Mouse (Mus musculus) liver, postnatal 0 days (tissue): ENCODE data around the gene Gm11168.

ENCODE experiments used
- CTCF ChIP-seq: sonication (generic); IDR thresholded peaks from 2 replicates; pipeline ENCODE4 v1.5.1; 2016; ENCODE audit warnings: antibody characterized with exemption, low read depth
- EP300 ChIP-seq: IDR thresholded peaks from 2 replicates; pipeline ENCODE4 v1.6.1; 2016; ENCODE audit warnings: antibody characterized with exemption, low read depth, mild to moderate bottlenecking

- TF ChIP-seq CTCF (peak; percentile 12; the same call in 1 of the 2 replicates), EP300 (0 out of 2 replicates have a peak, but pooled peaks have one; percentile 8)
Observed at GRCm38 (mm10) chr9:3001948-3002659, 1.0 kb upstream of the Gm11168 start.
